Mouse (Mus musculus) ES-E14 (cell line): ENCODE measurements around the gene Cnot3.
"Not testable (repeated sequence)": the region's sequence is repeated elsewhere in the genome, so short reads cannot be mapped to it uniquely, and the experiment has no call there.

Experiments
- HCFC1 ChIP-seq: IDR thresholded peaks from 2 replicates; pipeline ENCODE4 v1.6.1; 2012; ENCODE audit warnings: low read length, inconsistent platforms, borderline replicate concordance; ENCODE audit not compliant: insufficient read depth
- ZNF384 ChIP-seq: IDR thresholded peaks from 2 replicates; pipeline ENCODE4 v1.6.1; 2012; ENCODE audit warnings: low read depth, low read length, inconsistent platforms

DNA sequence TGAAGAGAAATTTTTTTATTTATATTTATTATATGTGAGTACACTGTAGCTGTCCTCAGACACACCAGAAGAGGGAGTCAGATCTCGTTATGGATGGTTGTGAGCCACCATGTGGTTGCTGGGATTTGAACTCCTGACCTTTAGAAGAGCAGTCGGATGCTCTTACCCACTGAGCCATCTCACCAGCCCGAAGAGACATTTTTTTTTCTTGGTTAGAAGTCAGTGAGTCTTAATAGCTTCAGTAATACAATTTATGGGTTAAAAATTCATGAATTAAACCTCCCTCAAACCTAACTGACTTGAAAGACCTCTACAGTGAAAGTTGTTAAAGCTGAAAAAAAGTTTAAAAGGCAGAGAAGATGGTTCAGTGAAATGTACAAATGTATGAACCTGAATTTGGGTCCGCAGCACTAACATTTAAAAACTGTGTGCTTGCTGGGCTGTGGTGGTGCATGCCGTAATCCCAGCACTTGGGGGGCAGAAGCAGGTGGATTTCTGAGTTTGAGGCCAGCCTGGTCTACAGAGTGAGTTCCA, 63.4 kb downstream of the Cnot3 start:
- TF ChIP-seq HCFC1, ZNF384: not testable (repeated sequence)
